Mouse (Mus musculus) forelimb bud, embryonic 11.5 days (tissue): ENCODE measurements around the gene Ifnar1.

Experiments
- DNase-seq: peaks from one replicate; pipeline ENCODE4 v3.0.0-alpha.2; 2012; ENCODE audit warnings: low read depth, low spot score

Ifnar1 gene

GRCm38 (mm10) chr16:91461066-91461638 lies 23.9 kb upstream of the Ifnar1 start:
- DNase-seq = no peak

GRCm38 (mm10) chr16:91461773-91462181 lies 23.3 kb upstream of the Ifnar1 start:
- no peak for DNase-seq

- DNase-seq = no peak
Observed at GRCm38 (mm10) chr16:91462644-91463043, 22.4 kb upstream of the Ifnar1 start.

GRCm38 (mm10) chr16:91463400-91463799 lies 21.6 kb upstream of the Ifnar1 start:
- no peak for DNase-seq

GRCm38 (mm10) chr16:91463836-91464400 lies 21.1 kb upstream of the Ifnar1 start:
- no peak for DNase-seq

- peak; percentile 90 for DNase-seq
Observed at GRCm38 (mm10) chr16:91464594-91465504, 20.2 kb upstream of the Ifnar1 start.

- no peak for DNase-seq
Observed at GRCm38 (mm10) chr16:91465505-91466240, 19.4 kb upstream of the Ifnar1 start.

- DNase-seq = peak; percentile 70
Observed at GRCm38 (mm10) chr16:91466566-91466965, 18.5 kb upstream of the Ifnar1 start.

- DNase-seq = no peak
Observed at GRCm38 (mm10) chr16:91470470-91470869, 14.6 kb upstream of the Ifnar1 start.

GRCm38 (mm10) chr16:91471481-91471880 lies 13.6 kb upstream of the Ifnar1 start:
- no peak for DNase-seq

GRCm38 (mm10) chr16:91475753-91476152 lies 9.3 kb upstream of the Ifnar1 start:
- no peak for DNase-seq

GRCm38 (mm10) chr16:91478067-91478466 lies 7.0 kb upstream of the Ifnar1 start:
- no peak for DNase-seq

GRCm38 (mm10) chr16:91480517-91480916 lies 4.5 kb upstream of the Ifnar1 start:
- no peak for DNase-seq

- DNase-seq = no peak
Observed at GRCm38 (mm10) chr16:91484387-91484786, 651 bp upstream of the Ifnar1 start.

GRCm38 (mm10) chr16:91485841-91486240 lies 803 bp downstream of the Ifnar1 start:
- no peak for DNase-seq

GRCm38 (mm10) chr16:91488066-91488465 lies 3.0 kb downstream of the Ifnar1 start:
- no peak for DNase-seq

- DNase-seq = no peak
Observed at GRCm38 (mm10) chr16:91490897-91491296, 5.9 kb downstream of the Ifnar1 start.

- no peak for DNase-seq
Observed at GRCm38 (mm10) chr16:91491473-91491872, 6.4 kb downstream of the Ifnar1 start.

- no peak for DNase-seq
Observed at GRCm38 (mm10) chr16:91495501-91495900, 10.5 kb downstream of the Ifnar1 start.

- no peak for DNase-seq
Observed at GRCm38 (mm10) chr16:91496206-91496605, 11.2 kb downstream of the Ifnar1 start.

- no peak for DNase-seq
Observed at GRCm38 (mm10) chr16:91496766-91497165, 11.7 kb downstream of the Ifnar1 start.

GRCm38 (mm10) chr16:91498041-91498440 lies 13.0 kb downstream of the Ifnar1 start:
- no peak for DNase-seq
